Mouse (Mus musculus): ENCODE results near the gene Epb41l2. TPM values are rescaled to one million over a fixed set of nuclear protein-coding genes. Genes with fewer than 3 reads are reported as not detected.

The Epb41l2 gene
- polyA plus RNA-seq, 1 experiment = 181 TPM

- Histone ChIP-seq H3K4me1 (ENCODE audit: control insufficient read depth, insufficient read depth, low read length) (no peaks in the 10 kb centered on the region), H3K36me3 (ENCODE audit: control insufficient read depth, insufficient read depth, low read length, poor library complexity, severe bottlenecking) (no peaks in the 10 kb centered on the region), H3K27ac (ENCODE audit: insufficient read depth, low read length) (no peak overlapping the region), H3K4me3 (ENCODE audit: low read depth, low read length) (no peak overlapping the region), H3K27me3 (ENCODE audit: control insufficient read depth, insufficient read depth, low read length, poor library complexity, severe bottlenecking) (no peaks in the 10 kb centered on the region), H3K9ac (ENCODE audit: low read depth, poor library complexity, severe bottlenecking) (no peak overlapping the region), H3K9me3 (replicated peaks; ENCODE audit: control insufficient read depth, insufficient read depth, low read length, poor library complexity, severe bottlenecking) (no peaks in the 10 kb centered on the region)
- TF ChIP-seq CTCF (IDR thresholded peaks at IDR 0.05; ENCODE audit: low read depth, low read length) (no peak), EP300 (IDR thresholded peaks at IDR 0.05; ENCODE audit: insufficient read depth, low read depth, low read length) (no peak), POLR2A (IDR thresholded peaks at IDR 0.05; ENCODE audit: insufficient read depth, low read length) (no peak)
Measured at GRCm38 (mm10) chr10:25571319-25572240, 212.0 kb downstream of the Epb41l2 start.

Other genes with a start within 250 kb of the Epb41l2 start
- 59.1 and 69.8 TPM in 2 replicates for gene Akap7, start 51.9 kb upstream of the Epb41l2 start, polyA plus RNA-seq (2011; ENCODE audit: insufficient read depth, insufficient read length, low read depth, missing spikeins)
- gene Smlr1, start 176.5 kb downstream of the Epb41l2 start, polyA plus RNA-seq (2011; ENCODE audit: insufficient read depth, insufficient read length, low read depth, missing spikeins) = not detected in 2 replicates

All from ES-Bruce4 (cell line).